Mouse (Mus musculus) lung, adult 2 months (tissue): ENCODE data around the gene Pde4dip.

Experiments
- CTCF ChIP-seq: fragments of 200-500 bp; IDR thresholded peaks from 2 replicates; pipeline ENCODE4 v1.5.1; 2011; ENCODE audit warnings: mild to moderate bottlenecking, low read length, control low read depth; ENCODE audit not compliant: insufficient read depth
- POLR2A ChIP-seq: fragments of 200-500 bp; IDR thresholded peaks from 2 replicates; pipeline ENCODE4 v1.6.1; 2011; ENCODE audit warnings: low read depth, mild to moderate bottlenecking, control low read depth, low read length, borderline replicate concordance; ENCODE audit errors: extremely low read depth

DNA sequence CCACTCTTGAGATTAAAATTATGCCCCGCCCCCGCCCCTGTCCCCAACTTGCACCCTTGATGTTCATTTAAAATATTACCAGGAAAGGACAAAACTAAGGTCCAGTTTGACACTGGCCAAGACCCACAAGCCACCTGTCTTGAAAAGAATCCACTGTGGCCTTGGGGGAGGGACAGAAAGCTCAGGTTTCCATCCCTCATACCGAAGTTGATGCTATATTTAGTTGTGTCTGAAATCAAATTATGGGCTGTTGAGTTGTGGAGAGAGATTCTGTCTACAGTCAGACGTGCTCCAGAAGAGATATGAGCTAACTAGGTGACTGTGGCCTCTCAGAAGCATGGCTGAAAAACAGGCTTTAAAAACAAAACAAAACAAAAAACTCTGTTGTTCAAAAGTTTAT is 18.8 kb downstream of the Pde4dip start:
- TF ChIP-seq CTCF (no peak), POLR2A (no peak)
